Mouse (Mus musculus): ENCODE results near the gene Prr9. TPM values are rescaled to one million over a fixed set of nuclear protein-coding genes. Genes with fewer than 3 reads are reported as not detected.

Prr9 gene
- 44.2 and 62.6 TPM in 2 replicates for polyA plus RNA-seq (2015; fragmentation: Nextera tagmentation; extraction: Ambion mirVana)

- WGBS: 70% methylated on average over 5 of the region's 5 CpGs
Measured at GRCm38 (mm10) chr3:92123847-92124246, at the start of gene Prr9. Gene Prr9, minus strand, starts transcription at chr3:92123947.

DNA sequence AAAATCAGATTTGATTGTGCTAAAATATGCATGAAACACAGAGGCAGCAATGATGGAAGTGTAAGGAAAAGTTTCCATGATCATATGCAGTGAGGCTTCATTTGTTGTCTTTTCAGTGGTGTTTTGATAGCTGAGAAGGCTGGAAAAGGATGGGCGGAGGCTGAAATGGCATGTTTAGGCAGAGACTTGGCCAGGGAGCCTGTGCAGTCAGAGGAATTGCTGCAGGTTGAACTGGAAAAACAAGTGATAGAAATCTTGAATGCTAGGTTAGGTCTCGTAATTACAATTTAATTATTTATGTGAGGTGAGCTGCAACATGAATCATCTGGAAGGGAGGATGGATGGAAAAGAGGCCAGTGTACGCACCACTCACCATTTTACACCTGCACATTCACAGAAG, 46.1 kb upstream of the Prr9 start:
- Histone ChIP-seq H3K27ac (replicated peaks) (0 out of 2 replicates have a peak overlapping the region, but pooled peaks have one; percentile 58), H3K27me3 (no peaks in the 10 kb centered on the region), H3K9ac (no peak overlapping the region), H3K4me3 (replicated peaks) (no peak overlapping the region), H3K4me1 (no peaks in the 10 kb centered on the region), H3K9me3 (replicated peaks) (no peaks in the 10 kb centered on the region), H3K36me3 (no peaks in the 10 kb centered on the region), H3K4me2 (replicated peaks) (no peak overlapping the region)
- 61% methylated on average over 3 of the region's 3 CpGs for WGBS
- no peak for ATAC-seq (ENCODE audit: insufficient number of reproducible peaks, low FRiP score, low TSS enrichment, low read depth)

More at GRCm38 (mm10) chr3:92123847-92124246, at the start of gene Prr9:
- H3K4me3 ChIP-seq (replicated peaks): no peak within 1 kb of the TSS
- H3K9me3 ChIP-seq (replicated peaks): no peaks in the 10 kb centered on the region
- no peak within 1 kb of the TSS for H3K27ac ChIP-seq (replicated peaks)
- no peak within 1 kb of the TSS for H3K9ac ChIP-seq
- no peaks in the 10 kb centered on the region for H3K36me3 ChIP-seq
- no peaks in the 10 kb centered on the region for H3K4me1 ChIP-seq
- H3K4me2 ChIP-seq (replicated peaks): no peak within 1 kb of the TSS
- no peaks in the 10 kb centered on the region for H3K27me3 ChIP-seq
- ATAC-seq (ENCODE audit: insufficient number of reproducible peaks, low FRiP score, low TSS enrichment, low read depth): no peak

DNA sequence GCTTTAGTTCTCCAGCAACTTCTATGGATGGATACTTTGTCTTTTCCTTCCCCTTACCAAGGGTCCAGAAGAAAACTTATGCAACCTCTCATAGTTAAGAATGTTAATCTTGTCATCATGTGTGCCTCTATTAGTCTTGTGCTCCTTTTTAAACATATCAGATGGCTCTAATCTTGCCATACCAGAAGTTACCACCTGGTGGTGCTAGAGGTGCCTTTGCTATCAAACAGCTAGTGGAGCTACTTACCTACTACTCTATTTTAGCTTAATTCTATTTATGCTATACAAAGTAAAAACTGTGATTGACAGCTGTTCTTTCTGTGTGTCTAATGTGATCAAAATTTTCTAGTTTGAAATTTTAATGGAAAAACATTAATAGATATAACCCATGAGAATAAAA, 29.6 kb upstream of the Prr9 start:
- Histone ChIP-seq H3K9me3 (replicated peaks) (no peaks in the 10 kb centered on the region), H3K4me2 (replicated peaks) (no peak overlapping the region), H3K9ac (no peak overlapping the region), H3K36me3 (no peaks in the 10 kb centered on the region), H3K4me1 (no peaks in the 10 kb centered on the region), H3K27me3 (no peaks in the 10 kb centered on the region), H3K27ac (replicated peaks) (no peak overlapping the region), H3K4me3 (replicated peaks) (no peak overlapping the region)
- no peak for ATAC-seq (ENCODE audit: insufficient number of reproducible peaks, low FRiP score, low TSS enrichment, low read depth)

DNA sequence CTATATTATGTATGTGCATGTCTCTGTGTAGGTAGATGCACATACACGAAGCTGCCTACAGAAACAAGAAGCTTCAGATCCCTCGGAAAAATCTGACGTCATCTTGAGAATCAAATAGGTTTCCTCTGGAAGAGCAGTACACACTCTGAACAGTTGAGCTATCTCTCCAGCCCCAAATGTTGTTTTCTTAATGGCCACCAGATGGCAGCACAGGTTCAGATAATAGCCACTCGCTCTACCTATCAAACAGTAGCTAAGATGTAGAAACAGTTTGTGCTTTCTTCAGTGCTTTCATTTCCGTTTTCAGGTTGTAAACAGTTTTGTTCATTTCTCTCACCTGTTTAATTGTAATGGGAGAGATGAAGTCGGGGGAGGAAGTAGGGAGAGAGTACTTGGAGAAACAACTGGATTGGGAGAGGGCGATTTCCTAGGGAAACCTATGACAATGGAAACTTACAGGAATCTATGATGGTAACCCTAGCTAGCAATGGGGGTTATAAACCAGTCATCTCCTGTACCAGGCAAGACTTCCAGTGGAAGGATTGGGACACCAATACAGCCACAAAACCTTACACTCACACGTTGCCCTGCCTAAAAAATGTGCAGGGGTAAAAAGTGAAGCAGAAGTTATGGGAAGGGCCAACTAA, 27.0 kb upstream of the Prr9 start:
- H3K27ac ChIP-seq (replicated peaks): no peak overlapping the region
- ATAC-seq (ENCODE audit: insufficient number of reproducible peaks, low FRiP score, low TSS enrichment, low read depth): no peak

GRCm38 (mm10) chr3:92147913-92148312, 24.2 kb upstream of the Prr9 start:
- H3K27ac ChIP-seq (replicated peaks): no peak overlapping the region
- 68% methylated on average over 5 of the region's 5 CpGs for WGBS
- H3K4me1 ChIP-seq: no peaks in the 10 kb centered on the region
- H3K4me2 ChIP-seq (replicated peaks): no peak overlapping the region
- no peak overlapping the region for H3K4me3 ChIP-seq (replicated peaks)
- H3K27me3 ChIP-seq: no peaks in the 10 kb centered on the region
- no peak overlapping the region for H3K9ac ChIP-seq
- ATAC-seq (ENCODE audit: insufficient number of reproducible peaks, low FRiP score, low TSS enrichment, low read depth): no peak
- H3K36me3 ChIP-seq: no peaks in the 10 kb centered on the region
- no peaks in the 10 kb centered on the region for H3K9me3 ChIP-seq (replicated peaks)

More for the DNA sequence above, 27.0 kb upstream of the Prr9 start:
- Histone ChIP-seq H3K4me3 (replicated peaks) (no peak overlapping the region), H3K4me1 (no peaks in the 10 kb centered on the region), H3K9ac (no peak overlapping the region), H3K36me3 (no peaks in the 10 kb centered on the region), H3K4me2 (replicated peaks) (no peak overlapping the region), H3K9me3 (replicated peaks) (no peaks in the 10 kb centered on the region), H3K27me3 (no peaks in the 10 kb centered on the region)
- WGBS: 20% methylated on average over 8 of the region's 8 CpGs

DNA sequence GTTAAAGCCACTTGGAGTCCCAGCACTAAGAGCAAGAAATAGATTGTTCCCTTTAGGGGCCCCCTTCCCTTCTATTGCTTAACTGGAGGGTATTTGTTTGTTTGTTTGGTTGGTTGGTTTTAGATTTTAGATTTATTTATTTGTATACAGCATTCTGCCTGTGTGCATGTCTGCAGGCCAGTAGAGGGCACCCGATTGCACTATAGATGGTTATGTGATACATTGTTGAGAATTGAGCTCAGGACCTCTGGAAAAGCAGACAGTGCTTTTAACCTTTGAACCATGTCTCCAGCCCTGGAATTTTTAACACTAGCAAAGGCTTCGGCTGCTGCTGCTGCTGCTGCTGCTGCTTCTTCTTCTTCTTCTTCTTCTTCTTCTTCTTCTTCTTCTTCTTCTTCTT, 23.7 kb upstream of the Prr9 start:
- H3K27ac ChIP-seq (replicated peaks): no peak overlapping the region
- ATAC-seq (ENCODE audit: insufficient number of reproducible peaks, low FRiP score, low TSS enrichment, low read depth): no peak
- WGBS: 30% methylated on average over 2 of the region's 2 CpGs
- H3K4me1 ChIP-seq: no peaks in the 10 kb centered on the region
- H3K36me3 ChIP-seq: no peaks in the 10 kb centered on the region
- H3K9ac ChIP-seq: no peak overlapping the region
- no peak overlapping the region for H3K4me2 ChIP-seq (replicated peaks)
- no peaks in the 10 kb centered on the region for H3K27me3 ChIP-seq
- no peak overlapping the region for H3K4me3 ChIP-seq (replicated peaks)
- H3K9me3 ChIP-seq (replicated peaks): no peaks in the 10 kb centered on the region

- Histone ChIP-seq H3K4me1 (no peaks in the 10 kb centered on the region), H3K9ac (no peak within 1 kb of the TSS), H3K27me3 (no peaks in the 10 kb centered on the region), H3K9me3 (replicated peaks) (no peaks in the 10 kb centered on the region), H3K4me3 (replicated peaks) (no peak within 1 kb of the TSS), H3K4me2 (replicated peaks) (no peak within 1 kb of the TSS), H3K36me3 (no peaks in the 10 kb centered on the region), H3K27ac (replicated peaks) (no peak within 1 kb of the TSS)
- ATAC-seq (ENCODE audit: insufficient number of reproducible peaks, low FRiP score, low TSS enrichment, low read depth): no peak
- 67% methylated on average over 1 of the region's 1 CpGs for WGBS
Measured at GRCm38 (mm10) chr3:92142644-92143043, 18.9 kb upstream of the Prr9 start, which contains the start of gene Lelp1. Gene Lelp1, minus strand, starts transcription at chr3:92142744.

DNA sequence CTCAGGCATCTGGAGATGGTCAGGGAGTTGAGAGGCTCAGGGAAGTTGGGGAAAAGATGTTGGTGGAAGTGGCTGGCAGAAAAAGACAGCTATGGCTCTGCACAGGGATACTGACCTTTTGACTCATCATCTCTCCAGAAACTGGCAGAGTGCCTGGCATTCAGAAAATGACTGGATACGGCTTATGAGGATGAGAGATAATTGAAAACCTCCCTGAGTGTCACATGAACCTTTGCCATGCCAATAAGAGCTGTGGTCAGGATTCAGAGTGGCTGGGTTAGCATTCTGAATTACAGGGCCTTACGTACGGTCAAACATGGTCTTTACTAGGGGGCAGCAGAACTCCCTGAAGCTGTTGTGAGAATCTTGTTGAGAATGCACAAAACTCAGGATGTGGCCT, 2.8 kb downstream of the Prr9 start:
- H3K27ac ChIP-seq (replicated peaks): no peak overlapping the region
- no peaks in the 10 kb centered on the region for H3K27me3 ChIP-seq
- H3K9me3 ChIP-seq (replicated peaks): no peaks in the 10 kb centered on the region
- no peak overlapping the region for H3K4me2 ChIP-seq (replicated peaks)
- H3K36me3 ChIP-seq: no peaks in the 10 kb centered on the region
- no peak overlapping the region for H3K4me3 ChIP-seq (replicated peaks)
- WGBS: 77% methylated on average over 3 of the region's 3 CpGs
- H3K4me1 ChIP-seq: no peaks in the 10 kb centered on the region
- H3K9ac ChIP-seq: no peak overlapping the region
- ATAC-seq (ENCODE audit: insufficient number of reproducible peaks, low FRiP score, low TSS enrichment, low read depth): no peak

DNA sequence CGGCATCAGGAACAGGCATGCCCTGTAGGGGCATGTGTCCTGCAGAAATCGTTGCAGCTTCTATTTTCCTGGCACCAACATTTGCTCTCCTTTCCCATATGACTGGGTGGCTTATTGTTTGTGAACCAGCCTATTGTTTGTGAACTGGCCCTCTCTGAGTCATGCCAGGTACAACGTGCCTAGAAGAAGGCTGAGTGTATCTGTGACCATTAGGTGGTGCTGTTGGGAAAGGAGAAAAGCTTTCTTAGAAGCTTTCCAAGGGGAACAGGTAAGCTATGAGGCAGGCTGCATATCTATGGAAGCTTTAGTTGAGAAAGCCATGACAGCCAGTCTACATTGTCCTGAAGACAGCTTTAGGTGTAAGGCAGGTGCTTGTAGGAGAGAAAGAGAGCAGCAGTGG, 5.8 kb downstream of the Prr9 start:
- no peak overlapping the region for H3K4me2 ChIP-seq (replicated peaks)
- no peak overlapping the region for H3K9ac ChIP-seq
- H3K36me3 ChIP-seq: no peaks in the 10 kb centered on the region
- 33% methylated on average over 3 of the region's 3 CpGs for WGBS
- no peaks in the 10 kb centered on the region for H3K4me1 ChIP-seq
- ATAC-seq (ENCODE audit: insufficient number of reproducible peaks, low FRiP score, low TSS enrichment, low read depth): no peak
- H3K27me3 ChIP-seq: no peaks in the 10 kb centered on the region
- no peak overlapping the region for H3K4me3 ChIP-seq (replicated peaks)
- no peaks in the 10 kb centered on the region for H3K9me3 ChIP-seq (replicated peaks)
- H3K27ac ChIP-seq (replicated peaks): no peak overlapping the region

DNA sequence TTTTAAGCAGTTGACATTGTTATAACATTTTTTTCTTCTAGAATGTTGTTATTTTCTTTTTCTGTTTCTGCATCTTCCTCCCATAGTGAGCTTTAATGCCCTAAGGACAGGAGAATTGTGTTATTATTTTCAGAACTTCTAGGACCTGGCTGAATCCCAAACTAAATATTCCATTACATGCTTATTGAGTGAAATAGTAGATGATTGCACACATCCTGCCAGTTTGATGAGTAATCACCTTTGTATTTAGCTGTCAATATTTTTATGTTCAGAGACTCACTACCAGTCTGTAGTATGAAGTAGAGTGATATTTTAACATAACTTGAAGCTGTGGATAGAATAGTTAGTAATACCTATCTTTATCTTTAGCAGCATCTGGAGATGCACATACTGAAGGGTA, 12.2 kb downstream of the Prr9 start:
- ATAC-seq (ENCODE audit: insufficient number of reproducible peaks, low FRiP score, low TSS enrichment, low read depth): no peak

GRCm38 (mm10) chr3:92110790-92111189, 13.0 kb downstream of the Prr9 start:
- ATAC-seq (ENCODE audit: insufficient number of reproducible peaks, low FRiP score, low TSS enrichment, low read depth): no peak
- Histone ChIP-seq H3K36me3 (no peaks in the 10 kb centered on the region), H3K9ac (no peak overlapping the region), H3K9me3 (replicated peaks) (no peaks in the 10 kb centered on the region), H3K27me3 (no peaks in the 10 kb centered on the region), H3K4me1 (no peaks in the 10 kb centered on the region), H3K4me3 (replicated peaks) (no peak overlapping the region), H3K27ac (replicated peaks) (no peak overlapping the region), H3K4me2 (replicated peaks) (no peak overlapping the region)

More for the DNA sequence above, 12.2 kb downstream of the Prr9 start:
- Histone ChIP-seq H3K36me3 (no peaks in the 10 kb centered on the region), H3K4me1 (no peaks in the 10 kb centered on the region), H3K4me3 (replicated peaks) (no peak overlapping the region), H3K4me2 (replicated peaks) (no peak overlapping the region), H3K9ac (no peak overlapping the region), H3K27ac (replicated peaks) (no peak overlapping the region), H3K27me3 (no peaks in the 10 kb centered on the region), H3K9me3 (replicated peaks) (no peaks in the 10 kb centered on the region)

GRCm38 (mm10) chr3:92106582-92106981, 17.2 kb downstream of the Prr9 start:
- WGBS: 11% methylated on average over 6 of the region's 6 CpGs
- Histone ChIP-seq H3K4me1 (no peaks in the 10 kb centered on the region), H3K36me3 (no peaks in the 10 kb centered on the region), H3K9ac (no peak overlapping the region), H3K4me2 (replicated peaks) (no peak overlapping the region), H3K27me3 (no peaks in the 10 kb centered on the region), H3K9me3 (replicated peaks) (no peaks in the 10 kb centered on the region), H3K4me3 (replicated peaks) (no peak overlapping the region), H3K27ac (replicated peaks) (no peak overlapping the region)
- no peak for ATAC-seq (ENCODE audit: insufficient number of reproducible peaks, low FRiP score, low TSS enrichment, low read depth)
